Mouse (Mus musculus): ENCODE data around the gene Zbtb43.

DNA sequence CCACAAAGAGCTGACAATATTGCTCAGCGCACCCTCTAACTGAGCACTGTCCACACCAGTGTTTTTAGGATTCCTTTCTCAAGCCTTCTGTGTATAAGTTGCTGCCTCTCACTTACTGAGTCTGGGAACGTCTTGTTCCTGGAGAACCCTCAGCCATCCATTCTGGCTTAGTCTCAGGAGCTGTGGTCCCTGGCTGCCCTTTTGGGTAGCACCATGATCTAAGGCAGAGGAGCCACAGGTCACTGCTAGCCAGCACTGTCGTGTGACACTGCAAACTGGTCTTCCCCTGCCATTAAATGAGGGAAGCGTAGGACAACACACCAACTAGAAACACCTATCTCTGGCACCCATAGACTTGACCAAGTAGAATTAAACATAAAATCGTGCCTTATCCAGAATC, 15.6 kb downstream of the Zbtb43 start:
- TF ChIP-seq CTCF (IDR thresholded peaks at IDR 0.05; ENCODE audit: low read depth, low read length): no peak
- TF ChIP-seq POLR2A (IDR thresholded peaks at IDR 0.05; ENCODE audit: insufficient read depth, low read length): no peak
- no peak for TF ChIP-seq EP300 (IDR thresholded peaks at IDR 0.05; ENCODE audit: insufficient read depth, low read depth, low read length)

Measured in ES-Bruce4 (cell line).